Mouse (Mus musculus) yolk sac, embryonic 10.5 days (tissue): ENCODE data around the gene Clock.

Source experiments
- DNase-seq: peaks from one replicate; pipeline ENCODE4 v3.0.0-alpha.2; 2017; ENCODE audit warnings: low spot score

The Clock gene

GRCm38 (mm10) chr5:76179171-76179570 is 125.4 kb downstream of the Clock start:
- no peak for DNase-seq

- DNase-seq: peak; percentile 76
Measured at GRCm38 (mm10) chr5:76177664-76178063, 126.9 kb downstream of the Clock start.

- no peak for DNase-seq
Measured at GRCm38 (mm10) chr5:76176841-76177240, 127.8 kb downstream of the Clock start.

GRCm38 (mm10) chr5:76176411-76176810 is 128.2 kb downstream of the Clock start:
- DNase-seq: no peak

GRCm38 (mm10) chr5:76175051-76175450 is 129.5 kb downstream of the Clock start:
- no peak for DNase-seq

GRCm38 (mm10) chr5:76171039-76171438 is 133.6 kb downstream of the Clock start:
- DNase-seq: no peak

- no peak for DNase-seq
Measured at GRCm38 (mm10) chr5:76170522-76170921, 134.1 kb downstream of the Clock start.

GRCm38 (mm10) chr5:76164827-76165226 is 139.8 kb downstream of the Clock start:
- DNase-seq: no peak

- DNase-seq: no peak
Measured at GRCm38 (mm10) chr5:76163828-76164390, 140.7 kb downstream of the Clock start.

- DNase-seq: no peak
Measured at GRCm38 (mm10) chr5:76162926-76163325, 141.7 kb downstream of the Clock start.

- DNase-seq: no peak
Measured at GRCm38 (mm10) chr5:76161491-76161890, 143.1 kb downstream of the Clock start.

- DNase-seq: no peak
Measured at GRCm38 (mm10) chr5:76160086-76160485, 144.5 kb downstream of the Clock start.
